Mouse (Mus musculus): Measurements from ENCODE around the gene Plxnd1.
A peak's percentile ranks its signal among the peaks of the same experiment; 100 is the strongest.

Gene Plxnd1

DNA sequence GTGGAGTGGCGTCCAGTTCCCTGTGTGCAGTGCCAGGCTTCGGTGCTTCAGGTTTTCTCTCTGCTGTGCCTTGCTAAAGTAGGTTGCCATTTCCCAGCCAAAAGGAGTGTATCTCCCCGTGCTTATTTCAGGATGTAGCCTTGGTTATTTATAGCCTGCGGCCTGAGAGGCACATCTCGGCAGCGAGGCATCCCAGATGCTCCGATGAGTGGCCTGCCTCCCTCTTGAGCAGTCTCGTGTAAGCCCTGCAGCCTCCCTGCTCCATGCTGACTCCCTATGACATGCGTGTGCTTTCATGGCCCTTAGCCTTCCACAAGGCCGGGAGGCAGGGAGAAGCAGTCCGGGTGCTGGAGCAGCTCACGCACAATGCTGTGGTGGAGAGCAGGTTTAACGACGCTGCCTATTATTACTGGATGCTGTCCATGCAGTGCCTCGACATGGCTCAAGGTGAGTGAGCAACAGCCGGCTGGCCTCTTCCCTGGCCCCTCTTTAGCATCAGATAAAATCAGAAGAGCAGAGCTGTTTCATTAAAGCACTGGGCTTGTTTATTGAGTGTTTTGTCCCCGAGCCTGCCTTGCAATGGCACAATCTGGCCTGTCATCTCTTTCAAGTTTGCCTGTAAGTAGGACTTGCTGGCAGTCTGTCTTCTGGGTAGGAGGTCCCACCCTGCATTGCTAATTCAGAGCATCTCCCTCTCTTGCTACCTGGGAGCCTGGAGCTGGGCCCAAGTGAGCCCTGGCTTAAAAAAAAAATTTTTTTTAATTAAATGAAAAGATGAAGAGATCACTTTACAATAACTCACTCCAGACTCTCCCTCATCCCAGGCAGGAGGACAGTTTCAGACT is 79.0 kb downstream of the Plxnd1 start:
- DNase-seq: no peak

DNA sequence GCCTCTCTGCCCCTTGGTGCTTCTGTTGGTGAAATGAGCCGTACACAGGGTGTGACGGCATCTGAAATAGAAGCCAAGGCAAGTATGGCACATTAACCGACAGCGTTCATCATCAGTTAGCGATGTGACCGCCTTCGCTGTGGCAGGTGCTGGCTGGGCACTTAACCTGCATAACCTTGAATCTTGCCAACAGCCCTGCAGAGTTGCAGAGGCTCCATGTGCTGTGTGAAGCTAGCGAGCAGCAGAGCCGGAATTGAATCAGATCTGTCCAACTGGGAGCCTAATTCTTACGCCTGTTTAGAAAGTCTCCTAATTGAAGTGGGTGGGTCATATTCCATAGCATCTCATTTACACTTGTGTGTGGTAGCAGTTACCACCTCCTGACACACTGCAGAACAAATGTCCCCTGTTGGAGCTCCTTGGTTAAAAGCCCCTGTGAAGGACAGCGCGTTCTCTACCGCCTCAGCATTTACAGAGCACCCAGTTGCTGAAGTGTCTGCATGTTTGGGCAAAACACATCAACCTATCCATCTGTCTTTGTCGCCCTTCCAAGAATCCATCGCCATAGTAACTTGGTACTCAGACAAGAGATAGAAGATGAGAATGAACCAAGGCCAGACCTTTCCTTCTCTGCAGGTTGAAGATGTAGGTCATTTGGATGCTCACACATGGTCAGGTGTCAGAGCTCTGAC is 80.1 kb downstream of the Plxnd1 start:
- DNase-seq: no peak

DNA sequence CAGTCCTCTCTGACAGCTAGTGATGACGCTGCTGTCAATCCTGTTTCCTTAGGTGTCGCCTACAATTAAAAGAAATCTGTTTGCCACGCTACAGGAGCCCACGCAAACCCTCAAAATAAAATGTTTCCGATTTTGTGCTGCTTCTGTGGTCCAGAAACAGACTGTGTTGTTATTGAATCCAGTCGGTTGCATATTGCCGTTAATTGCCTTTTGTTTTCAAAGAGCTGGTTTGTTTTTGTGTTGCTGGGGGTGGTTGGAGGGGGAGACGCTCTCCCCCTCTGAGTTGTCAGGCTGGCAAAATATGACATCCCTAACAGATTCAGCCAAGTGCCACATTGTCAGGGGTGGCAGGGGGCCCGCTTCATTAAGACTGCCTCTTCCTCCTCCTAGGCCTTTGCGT is 81.3 kb downstream of the Plxnd1 start:
- no peak for DNase-seq

DNA sequence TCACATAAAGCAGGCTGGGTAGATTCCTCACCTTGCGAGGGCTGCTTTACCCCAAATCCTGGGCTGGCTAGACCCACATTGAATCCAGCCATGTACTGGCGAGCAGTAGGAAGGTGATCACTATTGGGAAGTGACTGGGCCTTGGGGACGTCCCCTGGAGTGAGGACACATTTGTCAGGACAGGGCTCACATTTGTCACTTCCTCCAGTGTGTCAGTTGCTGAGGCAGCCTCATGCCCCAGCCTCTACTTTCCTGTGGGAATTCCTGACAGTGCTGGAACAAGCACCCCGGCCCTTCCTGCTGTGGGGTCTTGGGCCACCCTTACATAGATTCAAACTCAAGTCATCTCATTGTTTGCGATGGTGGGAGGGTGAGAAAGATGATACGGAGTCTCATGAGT is 83.0 kb downstream of the Plxnd1 start:
- no peak for DNase-seq

DNA sequence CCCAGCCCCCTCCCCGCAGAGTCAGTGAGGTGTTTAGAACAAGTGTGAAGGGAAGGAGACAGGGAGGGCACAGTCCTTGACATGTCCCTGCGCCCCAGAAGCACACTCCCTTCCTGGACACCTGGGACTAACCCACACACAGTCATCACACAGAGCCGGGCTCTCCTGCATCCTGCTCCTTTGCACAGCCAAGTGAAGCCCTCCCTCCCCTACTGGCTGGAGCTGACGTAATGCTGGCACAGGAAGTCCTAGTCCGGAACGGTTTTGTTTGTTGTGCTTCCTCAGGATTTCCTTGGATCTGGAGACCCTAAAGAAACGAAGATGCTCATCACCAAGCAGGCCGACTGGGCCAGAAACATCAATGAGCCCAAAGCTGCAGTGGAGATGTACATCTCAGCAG is 84.9 kb downstream of the Plxnd1 start:
- no peak for DNase-seq

DNA sequence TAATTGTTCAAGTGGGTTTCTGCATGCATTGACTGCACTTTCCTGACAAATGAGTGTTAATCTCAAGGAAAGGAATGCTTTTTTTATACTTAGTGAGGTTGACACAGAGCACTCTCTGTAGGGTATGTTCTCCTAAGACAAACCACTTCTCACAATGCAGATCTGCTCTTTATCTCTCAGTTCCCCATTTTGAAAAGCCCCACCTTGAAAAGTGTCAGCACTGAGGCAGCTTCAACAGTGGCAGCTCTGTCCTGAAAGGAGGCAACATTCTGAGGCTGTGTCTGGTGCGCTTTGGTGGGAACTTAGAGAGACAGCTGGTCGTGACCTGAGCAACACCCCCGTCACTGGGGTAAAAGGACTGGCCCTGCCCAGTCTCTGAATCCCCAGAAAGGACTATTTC is 85.8 kb downstream of the Plxnd1 start:
- DNase-seq: peak; percentile 27 to 36

DNA sequence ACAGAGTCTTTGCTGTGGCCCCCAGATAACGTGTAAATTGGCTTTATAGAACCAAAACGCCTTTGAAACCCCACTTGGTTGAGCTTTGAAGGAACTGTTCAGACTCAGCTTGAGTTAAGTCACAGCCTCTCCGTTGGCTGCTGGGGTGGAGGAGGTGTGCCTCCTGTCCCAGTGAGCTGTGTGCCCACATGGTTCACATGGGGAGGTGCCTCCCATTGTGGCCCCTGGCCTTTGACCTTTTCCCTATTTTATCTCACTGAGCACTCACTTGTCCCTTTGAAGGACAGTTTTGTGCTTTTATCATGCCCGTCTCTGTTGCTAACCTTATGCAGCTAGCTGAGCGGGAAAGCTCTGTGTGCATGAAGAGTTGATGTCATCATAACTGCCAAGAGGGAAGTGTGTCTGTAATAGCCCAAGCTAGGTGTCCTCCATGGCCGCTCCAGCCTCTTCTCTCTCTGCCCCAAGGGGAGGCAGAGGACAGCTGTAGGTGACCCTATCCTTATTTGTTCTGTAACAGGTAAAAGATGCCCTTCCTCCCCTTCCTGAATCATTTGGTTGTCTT is 86.3 kb downstream of the Plxnd1 start:
- no peak for DNase-seq

DNA sequence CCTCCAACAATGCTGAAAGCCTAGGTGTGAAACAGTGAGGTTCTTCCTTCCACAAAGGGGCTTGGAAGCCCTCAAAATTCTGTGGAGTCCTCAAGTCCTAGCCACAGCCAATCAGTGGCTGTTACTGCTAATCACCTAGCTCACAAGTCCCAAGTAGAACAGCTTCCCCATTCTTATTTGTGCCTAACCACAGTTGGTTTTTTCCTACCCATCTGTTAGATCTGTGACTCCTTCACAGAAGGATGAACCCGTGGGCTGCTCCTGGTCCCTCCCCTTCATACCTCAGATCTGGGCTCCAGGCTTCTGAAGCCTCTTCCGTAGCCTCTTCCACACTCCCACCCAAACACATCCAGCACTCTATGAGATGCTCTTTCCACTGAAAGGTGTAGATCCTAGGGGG is 87.9 kb downstream of the Plxnd1 start:
- DNase-seq: no peak

DNA sequence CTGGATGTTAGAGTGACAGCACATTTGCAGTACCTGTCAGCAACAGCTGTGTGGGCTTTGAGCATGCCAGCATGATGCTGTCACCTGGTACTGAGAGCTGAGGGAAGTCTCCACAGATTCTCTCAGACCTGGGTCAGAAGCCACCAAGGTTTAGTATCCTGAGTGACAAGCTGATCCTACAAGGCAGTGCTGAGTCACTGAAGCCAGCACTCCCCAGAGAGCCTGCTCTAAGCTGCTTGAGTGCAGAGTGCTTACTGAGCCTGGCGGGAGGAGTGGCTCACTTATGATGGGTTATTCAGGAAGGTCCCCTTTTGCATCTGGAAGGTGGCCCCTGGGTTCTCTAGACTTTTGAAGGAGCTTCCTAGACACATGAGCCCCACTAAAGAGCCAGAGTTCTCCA is 88.3 kb downstream of the Plxnd1 start:
- DNase-seq: no peak

DNA sequence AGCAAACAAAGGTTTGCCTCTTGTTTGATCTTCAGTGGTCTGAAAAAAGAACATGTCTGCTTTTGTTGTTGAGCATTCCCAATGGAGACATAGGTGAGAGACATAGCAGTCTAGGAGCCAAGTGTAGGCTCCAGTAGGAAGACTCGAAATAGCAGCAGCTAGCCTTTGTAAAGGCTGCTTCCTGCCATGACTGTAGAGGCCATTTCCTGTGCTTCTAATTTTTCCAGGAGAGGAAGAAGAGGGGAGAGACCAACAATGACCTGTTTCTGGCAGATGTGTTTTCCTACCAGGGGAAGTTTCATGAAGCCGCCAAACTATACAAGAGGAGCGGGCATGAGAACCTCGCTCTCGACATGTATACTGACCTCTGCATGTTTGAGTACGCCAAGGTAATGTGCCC is 89.2 kb downstream of the Plxnd1 start:
- no peak for DNase-seq

Data from spleen, adult 18-20 months (tissue).